Mouse (Mus musculus): Measurements from ENCODE around the gene Lrrc3.
A peak's percentile ranks its signal among the peaks of the same experiment; 100 is the strongest.
"Not testable (repeated sequence)": the region's sequence is repeated elsewhere in the genome, so short reads cannot be mapped to it uniquely, and the experiment has no call there.

The Lrrc3 gene

DNA sequence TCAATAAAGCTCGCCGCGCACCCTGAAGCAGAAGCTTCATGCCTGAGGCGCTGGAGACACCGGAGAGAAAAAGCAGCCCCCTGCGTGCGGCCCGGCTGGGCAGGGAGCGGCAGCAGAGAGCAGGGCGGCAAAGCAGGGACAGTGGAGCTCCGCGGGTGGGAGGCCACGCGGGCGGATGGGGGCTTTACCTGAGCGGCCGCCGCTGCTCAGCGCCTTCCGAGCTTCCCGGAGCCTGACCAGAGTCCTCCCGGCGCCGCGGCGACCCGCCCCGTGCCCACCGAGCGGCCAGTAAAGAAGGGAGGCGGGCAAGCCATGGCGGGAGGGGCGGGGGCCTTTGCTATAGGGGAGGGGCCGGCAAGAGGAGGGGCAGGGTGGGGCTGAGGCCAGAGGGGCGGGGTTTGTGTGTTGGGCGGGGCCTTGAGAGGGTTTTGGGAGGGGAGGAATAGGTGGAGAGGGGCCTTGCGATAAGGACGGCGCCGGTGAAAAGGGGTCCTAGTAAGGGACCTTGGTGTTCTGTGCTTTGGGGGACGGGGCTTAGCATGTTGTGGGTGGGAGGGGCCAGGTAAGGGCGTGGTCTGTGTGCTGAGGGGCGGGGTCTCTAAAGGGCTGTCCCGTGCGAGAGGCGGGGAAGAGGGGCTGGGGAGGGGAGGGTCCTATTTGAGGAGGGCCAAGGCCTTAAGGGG is at the start of gene Lrrc3:
TSS of gene Lrrc3 (minus strand) at position 326 of the 683 bp plus-strand sequence.
- peak; percentile 33 to 39 for DNase-seq

DNA sequence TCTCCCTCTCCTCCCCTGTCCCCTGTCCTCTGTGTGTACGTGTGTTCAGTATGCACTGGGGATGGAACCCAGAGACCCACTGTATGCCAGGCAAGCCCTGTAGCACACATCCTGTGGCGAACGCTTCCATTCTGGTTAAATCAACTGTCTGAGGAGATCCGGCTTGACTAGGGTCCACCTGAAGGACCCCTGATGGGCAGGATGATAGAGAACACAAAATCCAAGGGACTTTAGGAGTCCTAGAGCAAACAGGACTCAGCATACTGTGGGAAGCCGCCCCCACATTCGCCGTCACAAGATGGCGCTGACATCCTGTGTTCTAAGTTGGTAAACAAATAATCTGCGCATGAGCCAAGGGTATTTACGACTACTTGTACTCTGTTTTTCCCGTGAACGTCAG is 48.1 kb upstream of the Lrrc3 start:
- not testable (repeated sequence) for DNase-seq

DNA sequence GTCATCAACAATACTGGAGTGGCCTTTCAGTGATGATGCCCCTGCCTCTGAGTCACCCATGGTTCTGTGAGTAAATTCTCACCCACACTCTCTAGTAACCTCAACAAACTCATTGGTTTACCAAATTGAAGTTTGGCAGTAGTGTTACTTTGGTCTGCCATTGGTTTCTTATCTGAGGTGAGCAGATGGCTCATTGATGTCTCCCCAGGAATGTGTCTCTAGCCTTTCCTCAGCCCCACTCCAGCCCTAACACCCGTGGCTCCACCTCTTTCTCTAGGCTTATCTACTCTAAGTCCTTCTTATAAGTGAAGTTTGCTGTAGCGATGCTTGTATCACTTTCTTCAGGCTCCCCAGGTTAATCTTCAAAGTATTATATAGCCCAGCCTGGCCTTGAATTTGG is 37.3 kb upstream of the Lrrc3 start:
- no peak for DNase-seq

DNA sequence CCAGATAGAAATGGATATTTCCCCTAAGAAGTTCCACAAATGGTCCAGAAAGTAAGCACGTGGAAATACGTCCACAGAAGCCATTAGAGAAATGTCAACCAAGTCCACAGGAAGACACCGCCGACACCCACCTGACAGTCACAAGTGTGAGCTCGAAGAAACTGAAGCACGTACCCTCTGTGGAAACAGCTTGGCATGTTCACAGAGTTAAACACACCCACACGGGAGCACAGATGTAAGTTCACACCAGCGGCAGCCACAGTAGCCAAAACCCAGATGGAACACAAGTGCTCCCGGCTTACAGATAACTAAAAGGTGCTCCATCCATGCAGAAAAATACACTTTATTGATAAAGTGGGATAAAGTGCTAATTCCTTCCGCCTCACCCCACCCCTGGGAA is 25.0 kb upstream of the Lrrc3 start:
- DNase-seq, result no peak

GRCm38 (mm10) chr10:77926140-77926539 is 23.8 kb upstream of the Lrrc3 start:
- DNase-seq, result peak; percentile 58 to 67

- DNase-seq, result no peak
Observed at GRCm38 (mm10) chr10:77922681-77923080, 20.3 kb upstream of the Lrrc3 start.

DNA sequence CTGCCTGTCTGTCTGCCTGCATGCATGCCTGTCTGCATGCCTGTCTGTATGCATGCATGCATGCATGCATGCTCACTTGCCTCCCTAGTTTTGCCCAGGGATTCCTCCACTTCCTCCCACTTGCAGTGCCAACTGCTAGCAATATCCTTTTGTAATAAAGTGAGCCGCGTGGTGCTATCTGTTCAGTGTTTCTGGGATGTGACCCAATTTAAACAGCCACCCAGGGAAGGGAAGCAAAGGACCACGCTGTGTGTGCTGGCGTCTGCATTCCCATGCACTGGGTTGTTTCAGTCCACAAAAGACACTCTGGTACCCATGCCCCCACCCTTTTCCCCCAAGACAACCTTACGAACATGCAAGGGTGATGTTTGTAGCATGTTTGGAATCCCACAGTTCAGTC is 18.7 kb upstream of the Lrrc3 start:
- DNase-seq, result no peak

DNA sequence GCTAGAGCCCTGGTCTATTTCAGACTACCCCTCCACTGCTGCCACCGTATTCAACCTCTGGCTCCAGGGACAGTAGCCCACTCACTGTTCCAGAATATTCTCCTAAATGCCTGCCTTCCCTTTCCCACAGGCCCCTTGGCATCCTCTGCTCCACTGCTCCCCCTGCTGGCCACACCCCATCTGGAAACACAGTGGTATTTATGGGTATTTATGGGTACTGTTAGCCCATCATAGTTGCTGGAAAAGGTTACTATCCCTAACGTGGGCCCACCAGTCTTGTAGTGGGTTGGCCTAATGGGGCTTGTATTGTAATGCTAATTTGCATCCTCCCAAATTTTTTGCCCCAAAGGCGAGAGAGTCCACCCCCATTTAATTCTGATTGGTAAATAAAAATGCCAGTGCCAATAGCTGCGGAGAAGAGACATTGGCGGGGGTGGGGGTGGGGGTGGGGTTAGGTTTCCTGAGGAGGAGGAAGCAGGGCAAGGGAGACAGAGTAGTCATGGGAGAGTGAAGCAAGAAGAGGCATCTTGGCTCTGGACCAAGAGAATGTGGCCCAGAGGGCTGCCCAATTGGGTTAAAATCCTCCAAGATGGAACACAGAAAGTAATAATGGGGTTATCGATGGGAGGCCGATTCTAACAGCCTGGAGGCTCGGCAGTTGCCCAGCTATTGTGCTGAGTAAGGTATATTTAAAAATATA is 14.4 kb upstream of the Lrrc3 start:
- DNase-seq, result peak; percentile 49 to 65

DNA sequence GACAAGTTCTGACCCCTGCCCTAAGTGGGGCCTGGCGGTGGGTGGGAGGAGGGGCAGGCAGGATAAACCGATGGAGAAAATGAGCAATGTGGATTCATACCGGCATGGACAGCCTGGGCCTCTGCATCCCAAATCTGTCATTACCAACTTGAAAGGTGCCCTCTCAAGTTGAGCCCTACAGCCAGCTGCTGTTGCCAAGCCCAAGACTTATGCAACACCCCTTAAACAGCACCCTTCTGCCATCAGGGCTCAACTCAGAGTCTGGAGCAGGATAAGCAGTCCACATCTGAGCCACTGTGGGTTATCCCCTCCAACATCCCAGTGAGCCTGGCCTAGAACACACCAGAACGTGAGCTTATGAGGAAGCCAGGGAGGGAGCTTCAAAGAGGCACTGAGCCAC is 11.0 kb upstream of the Lrrc3 start:
- no peak for DNase-seq

DNA sequence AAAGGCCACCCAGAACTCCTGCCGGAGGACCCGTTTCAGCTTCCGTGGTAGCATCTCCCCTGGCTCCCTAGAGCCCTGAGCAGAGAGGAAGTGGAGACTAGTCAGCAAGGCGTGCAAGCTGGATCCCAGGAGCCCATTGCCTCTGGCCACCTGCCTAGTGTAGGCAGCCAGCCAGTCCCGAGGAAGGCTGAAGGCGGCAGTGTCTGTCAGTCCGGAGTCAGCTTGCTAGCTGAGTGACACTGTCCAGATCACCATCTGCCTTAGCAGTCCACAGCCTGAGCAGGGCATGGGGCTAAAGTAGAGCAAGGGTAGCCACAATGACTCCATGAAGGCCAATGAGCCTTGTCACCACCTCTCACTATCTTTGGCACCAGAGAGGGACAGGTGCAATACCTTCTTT is 10.3 kb upstream of the Lrrc3 start:
- no peak for DNase-seq

DNA sequence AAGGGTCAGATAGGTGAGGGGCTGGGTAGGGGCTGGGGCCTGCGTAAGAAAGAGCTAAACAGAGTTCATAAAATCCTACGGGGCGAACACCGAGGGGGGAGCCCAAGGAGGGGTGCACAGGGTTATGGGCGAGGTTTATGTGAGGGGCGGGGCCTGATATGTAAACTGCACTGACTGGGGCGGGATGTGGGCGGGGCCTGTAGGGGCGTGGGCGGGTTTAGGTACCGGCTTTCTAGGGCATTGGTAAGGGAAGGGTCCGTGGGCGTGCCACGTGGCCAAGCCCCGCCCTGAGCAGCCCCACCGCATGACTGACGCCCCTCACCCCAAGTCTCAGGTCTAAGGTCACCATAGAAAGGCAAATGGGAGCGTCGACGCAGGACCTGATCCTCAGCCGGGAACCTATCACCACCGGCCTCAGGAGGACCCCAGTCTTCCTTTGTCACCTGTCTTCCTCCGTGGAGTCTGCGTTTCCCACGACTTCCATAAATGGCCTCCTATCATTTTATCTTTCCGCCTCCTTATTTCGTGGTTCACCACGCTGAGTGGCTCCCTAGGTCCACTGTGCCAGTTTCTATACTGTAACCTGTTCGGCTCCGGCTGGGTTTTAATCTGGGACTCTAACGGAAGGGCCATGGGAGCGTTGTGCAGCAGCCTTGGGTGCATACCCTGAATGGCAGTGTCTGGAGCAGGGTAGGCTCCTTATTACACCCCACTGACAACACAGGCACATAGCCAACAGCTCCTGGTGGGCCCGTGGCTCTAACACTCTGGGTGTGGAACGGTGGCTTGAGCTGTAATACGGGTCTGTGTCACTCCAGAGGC is 769 bp upstream of the Lrrc3 start:
- peak; percentile 16 to 29 for DNase-seq

GRCm38 (mm10) chr10:77901871-77902210 is 495 bp downstream of the Lrrc3 start:
- no peak for DNase-seq

GRCm38 (mm10) chr10:77900903-77901818 is 1.2 kb downstream of the Lrrc3 start:
- no peak for DNase-seq

- DNase-seq, result no peak
Observed at GRCm38 (mm10) chr10:77900126-77900525, 2.2 kb downstream of the Lrrc3 start.

GRCm38 (mm10) chr10:77895562-77895961 is 6.8 kb downstream of the Lrrc3 start:
- DNase-seq, result no peak

DNA sequence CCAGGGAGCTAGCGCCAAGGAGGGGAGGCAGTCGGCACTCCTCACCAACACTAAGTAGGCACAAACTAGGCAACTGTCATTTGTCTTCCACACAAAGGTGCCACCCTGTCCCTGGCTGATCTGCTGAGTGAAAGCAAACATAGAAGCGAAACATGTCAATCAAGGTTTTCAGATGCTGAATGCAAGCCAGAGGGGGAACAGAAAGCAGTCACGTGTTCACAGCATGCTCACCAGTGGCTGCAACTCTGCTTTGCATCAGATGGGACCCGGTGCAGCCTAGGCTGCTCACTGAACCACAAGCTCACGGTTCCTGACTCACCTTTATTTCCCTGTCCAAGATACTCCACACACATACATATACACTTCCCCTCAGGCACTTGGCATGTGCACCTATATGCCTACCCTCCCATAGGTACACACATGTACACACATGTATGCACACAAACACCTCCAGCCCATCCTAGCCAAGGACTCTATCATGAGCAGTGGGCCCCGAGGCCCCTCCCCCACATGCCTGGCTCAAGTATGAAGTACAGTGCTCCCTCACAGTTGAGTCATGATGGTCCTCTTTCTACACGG is 11.3 kb downstream of the Lrrc3 start:
- no peak for DNase-seq

DNA sequence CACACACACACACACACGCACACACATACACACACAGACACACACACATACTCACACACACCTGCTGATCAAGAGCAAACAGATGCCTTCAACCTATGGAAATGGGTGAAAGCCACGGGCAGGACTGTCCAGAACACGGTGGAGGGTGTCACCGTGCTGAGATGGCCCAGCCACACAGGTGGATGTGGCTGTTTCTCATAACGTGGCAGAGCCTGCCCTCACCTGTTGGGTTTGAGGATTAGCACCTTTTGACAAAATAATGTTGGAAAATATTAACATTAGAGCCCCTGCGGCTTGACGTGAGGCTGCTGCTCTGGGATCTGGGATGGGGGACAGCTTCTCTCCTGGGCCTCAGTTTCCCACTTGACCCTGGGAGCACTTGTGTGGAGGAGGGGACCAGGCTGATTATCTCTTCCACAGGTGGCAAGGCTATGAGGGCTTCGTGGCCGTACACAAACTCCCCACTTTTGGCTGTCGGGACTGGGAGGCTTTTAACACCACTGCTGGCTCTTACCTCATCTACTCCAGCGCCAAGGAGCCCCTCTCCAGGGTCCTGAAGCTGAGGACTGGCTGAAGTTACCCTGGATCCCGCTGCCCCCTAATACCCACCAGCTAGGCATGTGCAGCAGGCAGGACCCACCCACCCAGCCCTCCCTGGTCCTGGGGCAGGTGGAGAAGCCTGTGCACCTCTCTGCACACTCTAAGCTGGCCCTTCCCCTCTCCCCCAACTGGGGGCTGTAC is 16.2 kb downstream of the Lrrc3 start:
- no peak for DNase-seq

GRCm38 (mm10) chr10:77882553-77882952 is 19.8 kb downstream of the Lrrc3 start:
- DNase-seq, result no peak

- DNase-seq, result no peak
Observed at GRCm38 (mm10) chr10:77880305-77880704, 22.0 kb downstream of the Lrrc3 start.

GRCm38 (mm10) chr10:77878985-77879384 is 23.4 kb downstream of the Lrrc3 start:
- DNase-seq, result peak; percentile 19 to 26

DNA sequence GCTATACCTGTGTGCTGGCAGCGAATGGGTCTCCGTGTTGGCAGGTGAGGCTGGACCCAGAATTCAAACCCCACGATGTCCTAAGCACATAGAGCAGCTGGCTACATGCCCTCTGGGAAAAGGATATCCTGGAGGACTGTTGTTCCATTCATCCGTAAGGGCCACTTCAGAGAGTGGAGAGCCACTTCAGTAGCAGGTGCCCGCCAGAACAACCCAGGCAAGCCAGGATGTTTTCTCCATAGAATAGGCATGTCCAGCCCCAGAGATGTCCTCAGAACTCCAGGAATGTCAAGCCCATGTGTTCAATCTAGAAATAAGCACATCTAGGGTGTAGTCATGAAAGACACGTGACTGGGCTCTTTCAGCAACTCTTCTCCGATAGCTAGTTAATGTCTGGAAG is 32.7 kb downstream of the Lrrc3 start:
- DNase-seq, result no peak

DNA sequence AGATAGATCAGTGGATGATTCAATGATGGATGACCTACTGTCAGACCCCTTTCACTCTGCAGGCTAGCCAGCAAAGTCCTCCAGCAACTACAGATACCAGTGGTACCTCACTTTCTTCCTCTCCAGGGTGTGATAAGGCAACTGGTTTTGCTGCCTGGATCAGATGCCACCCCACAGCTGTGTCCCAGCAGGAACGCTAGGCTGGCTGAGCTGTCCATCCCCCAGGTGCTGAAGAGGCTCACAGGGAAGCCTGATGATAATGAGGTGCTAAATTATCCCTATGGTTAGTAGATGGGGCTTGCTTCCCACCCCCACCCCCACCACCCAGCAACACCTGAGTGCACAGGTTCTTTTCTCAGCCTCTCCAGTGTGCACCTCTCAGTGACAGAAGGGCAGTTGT is 34.8 kb downstream of the Lrrc3 start:
- no peak for DNase-seq
